Comparison of ENCODE assay signal across 9 mouse cellular contexts in genomic region chrX:157818207-157818920, GRCm38 (mm10). TPM values are rescaled to one million over a fixed set of nuclear protein-coding genes. Genes with fewer than 3 reads are reported as not detected.
DNase-seq lines count a peak whose midpoint lies in the region; ATAC-seq and TF ChIP-seq lines count a peak whose summit lies in the region.
"Had no signal": no experiment of that assay in that cellular context is flagged by ENCODE, and none has a peak within 500 bp of the region (broad histone marks: within the 10 kb centered on the region; RNA-seq: fewer than 3 reads in every experiment).

Klhl34 (plus strand) TSS chrX:157818435.

- peak within 1 kb of the TSS; percentile 32 for H3K4me3 ChIP-seq in heart, embryonic 11.5 days (ENCODE audit: low read depth, low read length)
- H3K4me3 ChIP-seq in forebrain, postnatal 0 days (ENCODE audit: low read depth, low read length) = no peak within 1 kb of the TSS
- H3K4me3 ChIP-seq in intestine, postnatal 0 days (ENCODE audit: low read depth, low read length) = 0 out of 2 replicates have a peak within 1 kb of the TSS, but pooled peaks have one; percentile 7
- H3K4me3 ChIP-seq in neural tube, embryonic 13.5 days = peak within 1 kb of the TSS; percentile 27

- H3K9ac ChIP-seq in heart, embryonic 11.5 days (ENCODE audit: low read depth, low read length) = no peak within 1 kb of the TSS
- H3K9ac ChIP-seq in forebrain, postnatal 0 days = no peak within 1 kb of the TSS
- H3K9ac ChIP-seq in intestine, postnatal 0 days (ENCODE audit: low read depth, low read length) = no peak within 1 kb of the TSS
- peak within 1 kb of the TSS; percentile 31; the same call in 1 of the 2 replicates for H3K9ac ChIP-seq in neural tube, embryonic 13.5 days

- no peaks in the 10 kb centered on the region for H3K9me3 ChIP-seq in heart, embryonic 11.5 days (replicated peaks; ENCODE audit: control insufficient read depth, low read length)
- no peaks in the 10 kb centered on the region for H3K9me3 ChIP-seq in forebrain, postnatal 0 days (ENCODE audit: low read length)
- no peaks in the 10 kb centered on the region for H3K9me3 ChIP-seq in intestine, postnatal 0 days (ENCODE audit: control insufficient read depth)
- no peaks in the 10 kb centered on the region for H3K9me3 ChIP-seq in neural tube, embryonic 13.5 days

- peaks cover 7% of the 10 kb centered on the region; the same call in 1 of the 2 replicates for H3K27me3 ChIP-seq in heart, embryonic 11.5 days (ENCODE audit: control insufficient read depth, insufficient read depth, low read length)
- no peaks in the 10 kb centered on the region for H3K27me3 ChIP-seq in forebrain, postnatal 0 days (ENCODE audit: insufficient read depth, low read length)
- no peaks in the 10 kb centered on the region for H3K27me3 ChIP-seq in intestine, postnatal 0 days (replicated peaks; ENCODE audit: control insufficient read depth, insufficient read depth, low read length)
- H3K27me3 ChIP-seq in neural tube, embryonic 13.5 days = no peaks in the 10 kb centered on the region

- DNase-seq in heart, adult 9 months (ENCODE audit: low spot score in 2 of 2) = no peak
- peak; percentile 71 for DNase-seq in cerebellum, adult 11-12 months
- peak; percentile 25 for DNase-seq in forebrain, postnatal 0 days
- no peak for DNase-seq in thymus, postnatal 36 days
- DNase-seq in natural killer cell, adult 2 months (ENCODE audit: low spot score in 2 of 2) = no peak

- no peak; the same call in 1 of the 2 replicates for ATAC-seq in heart, embryonic 11.5 days (replicated peaks; ENCODE audit: insufficient number of reproducible peaks, low FRiP score, low TSS enrichment)
- peak; percentile 52 for ATAC-seq in forebrain, postnatal 0 days
- ATAC-seq in intestine, postnatal 0 days = no peak
- ATAC-seq in neural tube, embryonic 13.5 days (ENCODE audit: low read depth) = peak; percentile 51

- H3K27ac ChIP-seq in heart, embryonic 11.5 days (ENCODE audit: low read depth, low read length) = no peak within 1 kb of the TSS
- no peak within 1 kb of the TSS for H3K27ac ChIP-seq in forebrain, postnatal 0 days (ENCODE audit: low read depth, low read length)
- H3K27ac ChIP-seq in intestine, postnatal 0 days (ENCODE audit: low read depth, low read length) = no peak within 1 kb of the TSS
- no peak within 1 kb of the TSS for H3K27ac ChIP-seq in neural tube, embryonic 13.5 days (replicated peaks)

- H3K4me2 ChIP-seq in heart, embryonic 11.5 days = peak within 1 kb of the TSS; percentile 79
- H3K4me2 ChIP-seq in forebrain, postnatal 0 days (ENCODE audit: low read depth) = peak within 1 kb of the TSS; percentile 43
- H3K4me2 ChIP-seq in intestine, postnatal 0 days (replicated peaks; ENCODE audit: low read depth) = peak within 1 kb of the TSS; percentile 47
- H3K4me2 ChIP-seq in neural tube, embryonic 13.5 days = peak within 1 kb of the TSS; percentile 57

- no peak for TF ChIP-seq CTCF in forebrain, postnatal 0 days (IDR thresholded peaks at IDR 0.05; ENCODE audit: low read depth)
- TF ChIP-seq CTCF in intestine, postnatal 0 days (IDR thresholded peaks at IDR 0.05; ENCODE audit: low read depth) = no peak

- WGBS in heart, embryonic 11.5 days (ENCODE audit: insufficient replicate concordance) = 37% methylated on average over 28 of the region's 28 CpGs
- 45% methylated on average over 28 of the region's 28 CpGs for WGBS in forebrain, postnatal 0 days
- 51% methylated on average over 28 of the region's 28 CpGs for WGBS in intestine, postnatal 0 days
- WGBS in neural tube, embryonic 13.5 days = 43% methylated on average over 28 of the region's 28 CpGs

- no peaks in the 10 kb centered on the region for H3K4me1 ChIP-seq in heart, embryonic 11.5 days (ENCODE audit: control insufficient read depth, insufficient read depth, low read length)
- H3K4me1 ChIP-seq in forebrain, postnatal 0 days (ENCODE audit: insufficient read depth) = no peaks in the 10 kb centered on the region
- H3K4me1 ChIP-seq in intestine, postnatal 0 days (replicated peaks; ENCODE audit: control insufficient read depth, insufficient read depth, low read length) = no peaks in the 10 kb centered on the region
- H3K4me1 ChIP-seq in neural tube, embryonic 13.5 days (replicated peaks) = peaks cover 14% of the 10 kb centered on the region

- H3K36me3 ChIP-seq in heart, embryonic 11.5 days (ENCODE audit: control insufficient read depth, insufficient read depth, low read length) = no peaks in the 10 kb centered on the region
- no peaks in the 10 kb centered on the region for H3K36me3 ChIP-seq in forebrain, postnatal 0 days (ENCODE audit: insufficient read depth)
- H3K36me3 ChIP-seq in intestine, postnatal 0 days (ENCODE audit: control insufficient read depth, insufficient read depth) = no peaks in the 10 kb centered on the region
- H3K36me3 ChIP-seq in neural tube, embryonic 13.5 days = no peaks in the 10 kb centered on the region

RNA-seq across cellular contexts. Expression of gene Klhl34, which starts in this region (rescaled TPM):
- 0.25 and 0.39 TPM in 2 replicates for polyA plus RNA-seq in heart, embryonic 11.5 days (2014; fragmentation: Nextera tagmentation; extraction: Ambion mirVana)
- 0.15 TPM in 1 of 2 replicates, not detected in the other for total RNA-seq in forebrain, postnatal 0 days (2014; rRNA removed)
- 0.77 and 1.4 TPM in 2 replicates for polyA plus RNA-seq in forebrain, postnatal 0 days (2015; fragmentation: Nextera tagmentation; extraction: Ambion mirVana)
- polyA plus RNA-seq in intestine, postnatal 0 days (2015; fragmentation: Nextera tagmentation; extraction: Ambion mirVana) = 0.10 and 0.12 TPM in 2 replicates
- 1.6 and 2.2 TPM in 2 replicates for polyA plus RNA-seq in neural tube, embryonic 13.5 days (2015; fragmentation: Nextera tagmentation; extraction: Ambion mirVana)
- polyA plus RNA-seq: gonadal fat pad, adult 2 months had no signal

Comparison
In these comparisons a context has a peak if more than half of its experiments do, and no peak if none do; other contexts are left out.
1. ATAC-seq: peak in forebrain, postnatal 0 days (single experiment) and neural tube, embryonic 13.5 days (single experiment); none in heart, embryonic 11.5 days (single experiment) and intestine, postnatal 0 days (single experiment).
2. DNase-seq: peak in cerebellum, adult 11-12 months (single experiment) and forebrain, postnatal 0 days (single experiment); none in heart, adult 9 months (0 of 2), thymus, postnatal 36 days (0 of 2) and natural killer cell, adult 2 months (0 of 2).
3. Peak in every context shown above with its lines, with median percentiles within 50 percentile points of each other: H3K4me2 ChIP-seq.